Mouse (Mus musculus) retina, postnatal 7 days (tissue): ENCODE measurements around the gene Vmn2r109.
"Not testable (repeated sequence)": the region's sequence is repeated elsewhere in the genome, so short reads cannot be mapped to it uniquely, and the experiment has no call there.

Source experiments
- DNase-seq: peaks from one replicate; pipeline ENCODE4 v3.0.0-alpha.2; 2012; ENCODE audit warnings: low read depth, low spot score

Vmn2r109 gene

GRCm38 (mm10) chr17:20564656-20565055 is at the start of gene Vmn2r109:
Gene Vmn2r109, minus strand, starts transcription at chr17:20564756.
- DNase-seq = no peak

- DNase-seq = no peak
These were observed 31.8 kb upstream of the Vmn2r109 start, which contains the start of gene Vmn2r110 for GRCm38 (mm10) chr17:20596323-20596722. Gene Vmn2r110, minus strand, starts transcription at chr17:20596423.

- DNase-seq = not testable (repeated sequence)
These were observed 56.3 kb downstream of the Vmn2r109 start for GRCm38 (mm10) chr17:20508247-20508646.

GRCm38 (mm10) chr17:20497858-20498257 is 66.7 kb downstream of the Vmn2r109 start, which contains the start of gene Vmn1r225:
Gene Vmn1r225, plus strand, starts transcription at chr17:20498158.
- DNase-seq = no peak
